Mouse (Mus musculus) lung, embryonic 14.5 days (tissue): ENCODE measurements around the gene Prox1. TPM values are rescaled to one million over a fixed set of nuclear protein-coding genes. Genes with fewer than 3 reads are reported as not detected.
A peak's percentile ranks its signal among the peaks of the same experiment; 100 is the strongest.

Source experiments
- ATAC-seq: fragments of 200-750 bp; cut with Nextera tagmentation; 2 replicates; pipeline ENCODE4 v1.8.0; 2017; ENCODE audit warnings: mild to moderate bottlenecking, moderate TSS enrichment, moderate library complexity; ENCODE audit not compliant: insufficient read depth
- DNase-seq: peaks from one replicate; pipeline ENCODE4 v3.0.0-alpha.2; 2015
- H3K27ac ChIP-seq: fragments of 300-500 bp; sonication (generic); 2 replicates; pipeline ENCODE4 v1.5.1; 2014; ENCODE audit warnings: low read depth, mild to moderate bottlenecking, moderate library complexity
- H3K27me3 ChIP-seq: fragments of 300-500 bp; sonication (generic); 2 replicates; pipeline ENCODE4 v1.6.1; 2014; ENCODE audit warnings: low read length, control low read depth; ENCODE audit not compliant: insufficient read depth
- H3K36me3 ChIP-seq: fragments of 300-500 bp; sonication (generic); 2 replicates; pipeline ENCODE4 v1.6.1; 2014; ENCODE audit warnings: control low read depth; ENCODE audit not compliant: insufficient read depth
- H3K4me1 ChIP-seq: fragments of 300-500 bp; sonication (generic); 2 replicates; pipeline ENCODE4 v1.6.1; 2014; ENCODE audit warnings: antibody characterized with exemption, control low read depth; ENCODE audit not compliant: insufficient read depth
- H3K4me2 ChIP-seq: fragments of 300-500 bp; sonication (generic); 2 replicates; pipeline ENCODE4 v1.6.1; 2014; ENCODE audit warnings: mild to moderate bottlenecking
- H3K4me3 ChIP-seq: fragments of 300-500 bp; sonication (generic); 2 replicates; pipeline ENCODE4 v1.5.1; 2014; ENCODE audit warnings: low read depth, low read length
- H3K9ac ChIP-seq: fragments of 300-500 bp; sonication (generic); 2 replicates; pipeline ENCODE4 v1.6.1; 2014
- H3K9me3 ChIP-seq: fragments of 300-500 bp; sonication (generic); 2 replicates; pipeline ENCODE4 v1.6.1; 2016; ENCODE audit warnings: low read depth, low read length, control low read depth
- CTCF ChIP-seq: IDR thresholded peaks from 2 replicates; pipeline ENCODE4 v1.5.1; 2016; ENCODE audit warnings: antibody characterized with exemption, low read depth
- WGBS: fragments of 180-500 bp; shearing (Covaris S2); extraction: QIAGEN DNeasy Blood & Tissue Kit; methylation state at CpG from one replicate; pipeline ENCODE4 v1.1.7; 2014; 5-methylcytosine and 5-hydroxymethylcytosine counted together
- polyA plus RNA-seq: library from polyadenylated mRNA; unstranded; fragments of >200 nt; fragmentation: Nextera tagmentation; extraction: Ambion mirVana; gene quantifications from 2 replicates; pipeline ENCODE4 v1.2.1, GENCODE M21; 2014

The Prox1 gene
- 2.0 and 2.4 TPM in 2 replicates for polyA plus RNA-seq

GRCm38 (mm10) chr1:190169911-190170818 lies at the start of gene Prox1:
Gene Prox1 (minus strand): TSS chr1:190170714.
- H3K36me3 ChIP-seq: no peaks in the 10 kb centered on the region
- H3K27me3 ChIP-seq: peaks cover 82% of the 10 kb centered on the region
- H3K4me1 ChIP-seq: peaks cover 6% of the 10 kb centered on the region; the same call in 1 of the 2 replicates
- no peaks in the 10 kb centered on the region for H3K9me3 ChIP-seq
- TF ChIP-seq CTCF: no peak
- H3K27ac ChIP-seq: peak within 1 kb of the TSS; percentile 65; the same call in 1 of the 2 replicates
- H3K9ac ChIP-seq: peak within 1 kb of the TSS; percentile 42
- WGBS: under 1% methylated on average over 61 of the region's 62 CpGs
- ATAC-seq (peak; percentile 90), DNase-seq (peak; percentile 89)
- peak within 1 kb of the TSS; percentile 96 for H3K4me2 ChIP-seq
- H3K4me3 ChIP-seq: peak within 1 kb of the TSS; percentile 56

GRCm38 (mm10) chr1:190216621-190217020 lies 46.1 kb upstream of the Prox1 start:
- no peak overlapping the region for H3K4me2 ChIP-seq
- H3K9ac ChIP-seq: no peak overlapping the region
- WGBS: 78% methylated on average over 15 of the region's 15 CpGs
- no peak for TF ChIP-seq CTCF
- DNase-seq (no peak), ATAC-seq (no peak)
- no peak overlapping the region for H3K27ac ChIP-seq
- H3K4me1 ChIP-seq: peaks cover 4% of the 10 kb centered on the region; the same call in 1 of the 2 replicates
- H3K27me3 ChIP-seq: no peaks in the 10 kb centered on the region; the same call in 1 of the 2 replicates
- no peaks in the 10 kb centered on the region for H3K9me3 ChIP-seq
- H3K36me3 ChIP-seq: no peaks in the 10 kb centered on the region
- H3K4me3 ChIP-seq: no peak overlapping the region

GRCm38 (mm10) chr1:190214626-190215025 lies 44.1 kb upstream of the Prox1 start:
- no peak overlapping the region for H3K9ac ChIP-seq
- peak; percentile 58 for DNase-seq
- no peaks in the 10 kb centered on the region for H3K4me1 ChIP-seq
- no peak overlapping the region for H3K4me2 ChIP-seq
- no peaks in the 10 kb centered on the region; the same call in 1 of the 2 replicates for H3K27me3 ChIP-seq
- H3K27ac ChIP-seq: no peak overlapping the region
- 35% methylated on average over 7 of the region's 7 CpGs for WGBS
- TF ChIP-seq CTCF: no peak
- no peak overlapping the region for H3K4me3 ChIP-seq
- ATAC-seq: no peak
- no peaks in the 10 kb centered on the region for H3K36me3 ChIP-seq
- H3K9me3 ChIP-seq: no peaks in the 10 kb centered on the region

- Histone ChIP-seq H3K4me1 (no peaks in the 10 kb centered on the region), H3K27me3 (no peaks in the 10 kb centered on the region; the same call in 1 of the 2 replicates), H3K9ac (no peak overlapping the region), H3K9me3 (no peaks in the 10 kb centered on the region), H3K27ac (no peak overlapping the region), H3K4me2 (no peak overlapping the region), H3K4me3 (no peak overlapping the region), H3K36me3 (no peaks in the 10 kb centered on the region)
- TF ChIP-seq CTCF: no peak
- ATAC-seq (no peak), DNase-seq (no peak)
- 89% methylated on average over 6 of the region's 6 CpGs for WGBS
These were observed 42.7 kb upstream of the Prox1 start for GRCm38 (mm10) chr1:190213175-190213574.

- Histone ChIP-seq H3K27ac (no peak overlapping the region), H3K27me3 (no peaks in the 10 kb centered on the region), H3K4me3 (no peak overlapping the region), H3K4me2 (no peak overlapping the region), H3K36me3 (no peaks in the 10 kb centered on the region), H3K9me3 (no peaks in the 10 kb centered on the region), H3K4me1 (no peaks in the 10 kb centered on the region), H3K9ac (no peak overlapping the region)
- WGBS: 86% methylated on average over 8 of the region's 8 CpGs
- no peak for DNase-seq
- TF ChIP-seq CTCF: no peak
- no peak for ATAC-seq
These were observed 36.7 kb upstream of the Prox1 start for GRCm38 (mm10) chr1:190207246-190207645.

GRCm38 (mm10) chr1:190205691-190206090 lies 35.2 kb upstream of the Prox1 start:
- no peaks in the 10 kb centered on the region for H3K27me3 ChIP-seq
- no peak overlapping the region for H3K4me3 ChIP-seq
- H3K9ac ChIP-seq: no peak overlapping the region
- no peaks in the 10 kb centered on the region for H3K36me3 ChIP-seq
- no peaks in the 10 kb centered on the region for H3K9me3 ChIP-seq
- no peak overlapping the region for H3K4me2 ChIP-seq
- TF ChIP-seq CTCF: no peak
- H3K27ac ChIP-seq: no peak overlapping the region
- no peaks in the 10 kb centered on the region for H3K4me1 ChIP-seq
- peak; percentile 55 for DNase-seq
- 72% methylated on average over 2 of the region's 2 CpGs for WGBS
- no peak for ATAC-seq

- H3K4me1 ChIP-seq: no peaks in the 10 kb centered on the region
- TF ChIP-seq CTCF: no peak
- H3K4me3 ChIP-seq: no peak overlapping the region
- no peak overlapping the region for H3K9ac ChIP-seq
- no peaks in the 10 kb centered on the region for H3K36me3 ChIP-seq
- H3K27ac ChIP-seq: no peak overlapping the region
- no peaks in the 10 kb centered on the region for H3K9me3 ChIP-seq
- H3K27me3 ChIP-seq: no peaks in the 10 kb centered on the region
- no peak overlapping the region for H3K4me2 ChIP-seq
- ATAC-seq (no peak), DNase-seq (no peak)
- WGBS: 53% methylated on average over 10 of the region's 10 CpGs
These were observed 34.0 kb upstream of the Prox1 start for GRCm38 (mm10) chr1:190204378-190205070.
